Mouse (Mus musculus) CD4-positive naive resting alpha-beta T cell, adult 57 days (primary cell): Measurements from ENCODE around the gene Nat8f7. TPM values are rescaled to one million over a fixed set of nuclear protein-coding genes. Genes with fewer than 3 reads are reported as not detected.

Experiments used
- total RNA-seq: library from RNA; stranded (reverse); gene quantifications from one replicate; pipeline ENCODE4 v1.2.4, GENCODE M21; 2023

The Nat8f7 gene
- not detected for total RNA-seq

GRCm38 (mm10) chr6:85713105-85713504 lies at the start of gene Nat8f7:
Nat8f7 (minus strand) TSS chr6:85713205.

Other genes starting within 250 kb of the Nat8f7 start
- gene Fbxo41, start 210.2 kb downstream of the Nat8f7 start, total RNA-seq, result 0.12 TPM
- 0.27 TPM for gene Egr4, start 199.6 kb downstream of the Nat8f7 start, total RNA-seq
- gene Alms1, start 125.7 kb downstream of the Nat8f7 start, total RNA-seq, result 3.5 TPM
- gene Nat8f3, start 52.5 kb upstream of the Nat8f7 start, total RNA-seq, result not detected
- gene Nat8f6, start 107.7 kb upstream of the Nat8f7 start, total RNA-seq, result not detected
- not detected for gene Nat8f5, start 107.8 kb upstream of the Nat8f7 start, total RNA-seq
- not detected for gene Nat8, start 118.9 kb upstream of the Nat8f7 start, total RNA-seq
- 0.71 TPM for gene Nat8f2, start 156.0 kb upstream of the Nat8f7 start, total RNA-seq
- gene Nat8f4, start 191.7 kb upstream of the Nat8f7 start, total RNA-seq, result 6.1 TPM
- 24.2 TPM for gene Tprkb, start 198.7 kb upstream of the Nat8f7 start, total RNA-seq
- gene Nat8f1, start 202.5 kb upstream of the Nat8f7 start, total RNA-seq, result 1.2 TPM
- 291 TPM for gene Dusp11, start 248.5 kb upstream of the Nat8f7 start, total RNA-seq